Comparison of ENCODE assay signal across 18 mouse cellular contexts in the genomic region with DNA sequence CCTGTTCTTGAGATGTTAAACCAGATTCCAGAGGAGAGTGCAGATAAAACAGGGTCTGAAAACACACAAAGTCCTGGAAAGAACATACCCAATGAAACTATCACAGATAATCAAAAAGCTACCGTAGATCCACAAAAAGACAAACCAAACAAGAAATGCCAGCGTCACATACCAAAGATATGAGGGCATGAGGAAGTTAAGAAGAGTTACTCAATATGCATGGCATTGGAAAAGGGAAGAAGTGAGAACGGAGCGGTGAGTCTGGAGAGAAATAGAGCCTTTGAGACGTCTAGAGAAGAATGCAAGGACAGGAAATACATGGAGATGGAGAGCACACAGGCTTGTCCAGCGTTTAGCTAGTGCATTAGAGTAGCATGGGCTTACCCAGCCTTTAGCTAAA.
DNase-seq lines count a peak whose midpoint lies in the region; ATAC-seq and TF ChIP-seq lines count a peak whose summit lies in the region.
"Had no signal": no experiment of that assay in that cellular context is flagged by ENCODE, and none has a peak within 500 bp of the region (broad histone marks: within the 10 kb centered on the region; RNA-seq: fewer than 3 reads in every experiment).

No protein-coding gene starts in this region.

- ATAC-seq in embryonic facial prominence, embryonic 12.5 days (ENCODE audit: insufficient number of reproducible peaks, insufficient read depth, low FRiP score, low TSS enrichment): no peak
- ATAC-seq in heart, postnatal 0 days (ENCODE audit: insufficient read depth, low read depth): no peak
- no peak for ATAC-seq in stomach, embryonic 14.5 days (ENCODE audit: insufficient number of reproducible peaks, insufficient read depth, low FRiP score, low read depth)
- ATAC-seq in stomach, postnatal 0 days (ENCODE audit: low FRiP score, low TSS enrichment): no peak
- ATAC-seq in forebrain, embryonic 16.5 days: no peak
- ATAC-seq: inflammation-experienced regulatory T-cells, adult 6 months had no signal

- H3K4me1 ChIP-seq in embryonic facial prominence, embryonic 12.5 days: peaks cover 12% of the 10 kb centered on the region; the same call in 1 of the 2 replicates
- H3K4me1 ChIP-seq in embryonic facial prominence, embryonic 10.5 days: peaks cover 26% of the 10 kb centered on the region
- H3K4me1 ChIP-seq in heart, postnatal 0 days (ENCODE audit: control insufficient read depth, insufficient read depth): peaks cover 4% of the 10 kb centered on the region; the same call in 1 of the 2 replicates
- H3K4me1 ChIP-seq in stomach, embryonic 14.5 days (ENCODE audit: control insufficient read depth, insufficient read depth, low read length): peaks cover 8% of the 10 kb centered on the region; the same call in 1 of the 2 replicates
- H3K4me1 ChIP-seq in stomach, postnatal 0 days (replicated peaks; ENCODE audit: control insufficient read depth, insufficient read depth): no peaks in the 10 kb centered on the region
- H3K4me1 ChIP-seq in forebrain, embryonic 16.5 days (replicated peaks; ENCODE audit: control insufficient read depth, insufficient read depth, low read length): peaks cover 3% of the 10 kb centered on the region

- H3K4me3 ChIP-seq in embryonic facial prominence, embryonic 12.5 days: no peak overlapping the region
- no peak overlapping the region for H3K4me3 ChIP-seq in embryonic facial prominence, embryonic 10.5 days
- no peak overlapping the region for H3K4me3 ChIP-seq in heart, postnatal 0 days (ENCODE audit: low read depth, low read length)
- H3K4me3 ChIP-seq in stomach, embryonic 14.5 days (ENCODE audit: low read depth, low read length): no peak overlapping the region
- no peak overlapping the region for H3K4me3 ChIP-seq in stomach, postnatal 0 days (ENCODE audit: low read depth, low read length)
- no peak overlapping the region for H3K4me3 ChIP-seq in forebrain, embryonic 16.5 days (replicated peaks; ENCODE audit: low read length)
- H3K4me3 ChIP-seq: embryonic facial prominence, embryonic 15.5 days; neural tube, embryonic 12.5 days had no signal

- no peaks in the 10 kb centered on the region for H3K36me3 ChIP-seq in embryonic facial prominence, embryonic 12.5 days
- H3K36me3 ChIP-seq in embryonic facial prominence, embryonic 10.5 days (replicated peaks): no peaks in the 10 kb centered on the region
- no peaks in the 10 kb centered on the region for H3K36me3 ChIP-seq in heart, postnatal 0 days (replicated peaks; ENCODE audit: control insufficient read depth, insufficient read depth, low read length)
- no peaks in the 10 kb centered on the region for H3K36me3 ChIP-seq in stomach, embryonic 14.5 days (ENCODE audit: control insufficient read depth, insufficient read depth, low read length)
- no peaks in the 10 kb centered on the region for H3K36me3 ChIP-seq in stomach, postnatal 0 days (ENCODE audit: control insufficient read depth, insufficient read depth, low read length)
- H3K36me3 ChIP-seq in forebrain, embryonic 16.5 days (ENCODE audit: control insufficient read depth, insufficient read depth): no peaks in the 10 kb centered on the region
- H3K36me3 ChIP-seq: embryonic facial prominence, embryonic 15.5 days; neural tube, embryonic 12.5 days had no signal

- no peak for TF ChIP-seq EP300 in heart, postnatal 0 days (IDR thresholded peaks at IDR 0.05; ENCODE audit: low read depth)
- TF ChIP-seq EP300 in stomach, postnatal 0 days (optimal IDR thresholded peaks at IDR 0.05): no peak

- intact Hi-C loops in left cerebral cortex, postnatal 4 days (cut with DNase I): no loop called here

- H3K9me3 ChIP-seq in embryonic facial prominence, embryonic 12.5 days: no peaks in the 10 kb centered on the region
- no peaks in the 10 kb centered on the region for H3K9me3 ChIP-seq in embryonic facial prominence, embryonic 10.5 days
- no peaks in the 10 kb centered on the region for H3K9me3 ChIP-seq in heart, postnatal 0 days (replicated peaks; ENCODE audit: control insufficient read depth, low read length)
- H3K9me3 ChIP-seq in stomach, embryonic 14.5 days (ENCODE audit: control insufficient read depth, low read depth, low read length): no peaks in the 10 kb centered on the region
- H3K9me3 ChIP-seq in stomach, postnatal 0 days (ENCODE audit: control insufficient read depth, low read length): no peaks in the 10 kb centered on the region
- H3K9me3 ChIP-seq in forebrain, embryonic 16.5 days (ENCODE audit: control insufficient read depth, low read length): no peaks in the 10 kb centered on the region
- H3K9me3 ChIP-seq: embryonic facial prominence, embryonic 15.5 days; neural tube, embryonic 12.5 days had no signal

- no peak overlapping the region for H3K4me2 ChIP-seq in embryonic facial prominence, embryonic 12.5 days (replicated peaks)
- no peak overlapping the region for H3K4me2 ChIP-seq in heart, postnatal 0 days (ENCODE audit: low read depth, low read length)
- no peak overlapping the region for H3K4me2 ChIP-seq in stomach, embryonic 14.5 days (replicated peaks; ENCODE audit: low read depth, low read length)
- no peak overlapping the region for H3K4me2 ChIP-seq in stomach, postnatal 0 days (replicated peaks; ENCODE audit: low read depth)
- no peak overlapping the region for H3K4me2 ChIP-seq in forebrain, embryonic 16.5 days (ENCODE audit: low read length)
- H3K4me2 ChIP-seq: embryonic facial prominence, embryonic 15.5 days; neural tube, embryonic 12.5 days had no signal

- H3K9ac ChIP-seq in embryonic facial prominence, embryonic 12.5 days: no peak overlapping the region
- no peak overlapping the region for H3K9ac ChIP-seq in heart, postnatal 0 days (replicated peaks; ENCODE audit: low read depth, low read length)
- no peak overlapping the region for H3K9ac ChIP-seq in stomach, embryonic 14.5 days (replicated peaks; ENCODE audit: low read depth, low read length)
- H3K9ac ChIP-seq in stomach, postnatal 0 days (ENCODE audit: low read length): no peak overlapping the region
- no peak overlapping the region for H3K9ac ChIP-seq in forebrain, embryonic 16.5 days (replicated peaks; ENCODE audit: low read depth, low read length)
- H3K9ac ChIP-seq: embryonic facial prominence, embryonic 15.5 days; liver, embryonic 14.5 days; neural tube, embryonic 12.5 days had no signal

- peak overlapping the region; percentile 61 for H3K27ac ChIP-seq in embryonic facial prominence, embryonic 12.5 days
- no peak overlapping the region for H3K27ac ChIP-seq in embryonic facial prominence, embryonic 10.5 days (replicated peaks)
- H3K27ac ChIP-seq in heart, postnatal 0 days (ENCODE audit: low read depth): peak overlapping the region; percentile 20; the same call in 1 of the 2 replicates
- peak overlapping the region; percentile 69 for H3K27ac ChIP-seq in stomach, embryonic 14.5 days (ENCODE audit: low read length)
- no peak overlapping the region for H3K27ac ChIP-seq in stomach, postnatal 0 days (replicated peaks)
- no peak overlapping the region for H3K27ac ChIP-seq in forebrain, embryonic 16.5 days (ENCODE audit: low read length)
- H3K27ac ChIP-seq: embryonic facial prominence, embryonic 15.5 days; liver, embryonic 14.5 days; neural tube, embryonic 12.5 days had no signal

- 61% methylated on average over 6 of the region's 6 CpGs for WGBS in embryonic facial prominence, embryonic 12.5 days
- 76% methylated on average over 6 of the region's 6 CpGs for WGBS in embryonic facial prominence, embryonic 10.5 days
- 57% methylated on average over 6 of the region's 6 CpGs for WGBS in heart, postnatal 0 days
- 66% methylated on average over 6 of the region's 6 CpGs for WGBS in stomach, embryonic 14.5 days
- 55% methylated on average over 6 of the region's 6 CpGs for WGBS in stomach, postnatal 0 days
- WGBS in forebrain, embryonic 16.5 days: 79% methylated on average over 6 of the region's 6 CpGs

- H3K27me3 ChIP-seq in embryonic facial prominence, embryonic 12.5 days: no peaks in the 10 kb centered on the region
- H3K27me3 ChIP-seq in embryonic facial prominence, embryonic 10.5 days (replicated peaks; ENCODE audit: low read depth, poor library complexity, severe bottlenecking): no peaks in the 10 kb centered on the region
- no peaks in the 10 kb centered on the region for H3K27me3 ChIP-seq in heart, postnatal 0 days (ENCODE audit: control insufficient read depth, insufficient read depth, low read length)
- no peaks in the 10 kb centered on the region for H3K27me3 ChIP-seq in stomach, embryonic 14.5 days (ENCODE audit: control insufficient read depth, insufficient read depth, low read length)
- H3K27me3 ChIP-seq in stomach, postnatal 0 days (ENCODE audit: control insufficient read depth, insufficient read depth, low read length): no peaks in the 10 kb centered on the region
- H3K27me3 ChIP-seq in forebrain, embryonic 16.5 days (replicated peaks; ENCODE audit: control insufficient read depth, insufficient read depth, low read length): no peaks in the 10 kb centered on the region
- H3K27me3 ChIP-seq: embryonic facial prominence, embryonic 15.5 days; neural tube, embryonic 12.5 days had no signal

- TF ChIP-seq CTCF in heart, postnatal 0 days (IDR thresholded peaks at IDR 0.05; ENCODE audit: low read depth): no peak
- no peak for TF ChIP-seq CTCF in stomach, postnatal 0 days (IDR thresholded peaks at IDR 0.05; ENCODE audit: low read depth)

- DNase-seq in embryonic facial prominence, embryonic 10.5 days (ENCODE audit: low spot score): no peak
- DNase-seq in heart, postnatal 0 days (ENCODE audit: low spot score): no peak
- DNase-seq in heart, adult 18-20 months: no peak
- no peak for DNase-seq in stomach, postnatal 0 days (ENCODE audit: low spot score)
- DNase-seq in left cerebral cortex, postnatal 4 days: no peak
- DNase-seq: cerebellum, adult 8-10 months; gastrocnemius, postnatal 14 days; kidney, postnatal 25 days; layer of hippocampus, adult 9-11 months; lung, postnatal 10 days; thymus, postnatal 25 days had no signal

Comparison
In these comparisons a context has a peak if more than half of its experiments do, and no peak if none do; other contexts are left out.
1. H3K27ac ChIP-seq: peak in embryonic facial prominence, embryonic 12.5 days (single experiment), heart, postnatal 0 days (single experiment) and stomach, embryonic 14.5 days (single experiment); none in embryonic facial prominence, embryonic 10.5 days (single experiment), stomach, postnatal 0 days (single experiment) and forebrain, embryonic 16.5 days (single experiment).